Mouse (Mus musculus): Measurements from ENCODE around the gene Ntrk2.

GRCm38 (mm10) chr13:59003807-59004173 is 197.4 kb downstream of the Ntrk2 start:
- TF ChIP-seq CTCF (IDR thresholded peaks at IDR 0.05; ENCODE audit: control insufficient read depth, insufficient read depth, low read length) (no peak), POLR2A (IDR thresholded peaks at IDR 0.05; ENCODE audit: borderline replicate concordance, control insufficient read depth, low read depth, low read length) (no peak)
